Mouse (Mus musculus): Measurements from ENCODE around the gene Slc7a11.

Gene Slc7a11

DNA sequence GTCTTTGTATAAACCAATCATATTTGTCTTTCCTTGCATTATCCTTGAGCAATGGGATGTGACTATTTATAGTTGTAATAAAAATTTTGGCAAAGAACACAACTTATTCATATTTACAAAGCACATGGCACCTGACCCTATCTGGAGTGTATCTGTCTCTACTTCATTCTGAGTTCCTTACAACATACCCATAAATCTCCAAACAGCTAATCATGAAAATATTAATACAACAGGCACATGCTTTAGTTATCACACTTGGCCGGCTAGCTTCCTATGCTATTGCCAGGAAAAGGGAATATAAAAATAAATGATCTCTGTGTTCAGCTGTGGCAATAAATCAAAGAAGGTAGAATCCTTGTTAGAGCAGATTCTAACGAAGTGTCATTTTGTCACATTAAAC, 257.5 kb downstream of the Slc7a11 start:
- no peak for DNase-seq (ENCODE audit: low spot score in 2 of 2)

DNA sequence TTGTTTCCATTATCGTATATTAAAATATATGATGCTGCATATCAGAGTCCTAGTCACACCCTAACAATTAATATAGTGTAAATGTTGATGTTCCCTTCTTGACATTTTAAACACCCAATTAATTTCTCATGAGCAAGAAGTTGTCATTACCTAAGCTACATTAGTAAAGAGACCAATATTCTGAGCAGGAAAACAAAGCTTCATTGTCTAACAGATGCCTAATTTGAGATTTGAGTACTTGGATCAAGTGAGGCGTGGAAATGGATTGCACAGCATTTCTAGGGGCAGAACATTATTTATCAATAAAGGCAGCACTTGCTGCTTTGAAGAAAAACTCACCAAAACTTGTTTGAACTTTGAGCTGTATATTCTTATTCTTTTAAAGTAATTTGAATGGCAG, 282.7 kb downstream of the Slc7a11 start:
- no peak for DNase-seq (ENCODE audit: low spot score in 2 of 2)

DNA sequence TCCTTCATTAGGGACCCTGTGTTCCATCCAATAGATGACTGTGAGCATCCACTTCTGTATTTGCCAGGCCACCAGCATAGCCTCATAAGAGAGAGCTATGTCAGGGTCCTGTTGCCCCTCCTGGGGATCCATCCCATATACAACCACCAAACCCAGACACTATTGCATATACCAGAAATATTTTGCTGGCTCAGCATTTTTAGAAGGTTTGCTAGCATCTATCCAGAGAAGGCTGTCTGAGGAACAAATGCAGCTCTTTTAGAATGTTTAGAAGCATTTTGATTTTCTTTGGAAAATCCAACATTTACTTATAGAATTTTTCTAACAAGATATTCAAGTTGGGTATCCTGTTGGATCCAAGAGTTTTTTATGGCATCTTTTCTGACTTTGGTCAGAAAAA, 299.3 kb downstream of the Slc7a11 start:
- no peak for DNase-seq (ENCODE audit: low spot score in 2 of 2)

DNA sequence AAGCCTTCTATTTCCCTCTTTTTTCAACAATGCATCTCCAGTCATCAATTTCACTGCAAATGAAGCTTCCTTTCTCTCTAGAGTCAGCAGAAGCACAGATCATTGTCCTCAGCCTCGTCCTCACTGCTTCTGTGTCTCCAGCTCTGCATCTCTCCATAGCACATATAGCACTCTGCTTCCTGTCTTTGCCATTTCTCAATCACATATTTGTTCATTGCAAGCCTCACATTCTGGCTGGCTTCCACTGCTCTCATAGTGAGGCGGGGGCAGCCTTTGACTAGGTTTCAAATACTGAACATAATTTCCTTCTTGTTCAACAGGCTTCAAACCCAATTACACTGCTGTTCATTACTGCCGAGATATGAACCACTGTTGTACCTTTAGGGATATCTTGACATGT, 305.1 kb downstream of the Slc7a11 start:
- DNase-seq (ENCODE audit: low spot score in 2 of 2), result no peak

GRCm38 (mm10) chr3:50132204-50132603, 311.2 kb downstream of the Slc7a11 start:
- no peak for DNase-seq (ENCODE audit: low spot score in 2 of 2)

DNA sequence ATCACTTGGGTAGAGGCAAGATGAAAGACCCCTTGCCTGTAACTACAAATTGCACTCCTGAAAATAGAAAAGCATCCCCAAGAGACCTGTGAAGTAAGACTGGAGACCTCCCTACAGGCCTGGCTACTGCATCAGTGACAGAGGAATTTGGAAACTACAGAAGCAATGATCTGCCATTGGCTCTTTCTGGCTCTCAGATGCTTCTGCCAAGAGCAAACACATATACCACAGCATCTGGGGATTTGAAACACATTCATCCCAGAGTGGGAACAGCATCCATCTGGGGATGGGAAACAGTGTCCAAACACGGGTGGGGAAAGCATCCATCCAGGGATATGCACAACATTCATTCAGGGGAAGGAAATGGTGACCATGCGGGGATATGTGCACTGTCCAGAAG, 313.1 kb downstream of the Slc7a11 start:
- DNase-seq (ENCODE audit: low spot score in 2 of 2), result no peak

GRCm38 (mm10) chr3:50121001-50121400, 322.4 kb downstream of the Slc7a11 start:
- no peak for DNase-seq (ENCODE audit: low spot score in 2 of 2)

GRCm38 (mm10) chr3:50116266-50116665, 327.1 kb downstream of the Slc7a11 start:
- no peak for DNase-seq (ENCODE audit: low spot score in 2 of 2)

GRCm38 (mm10) chr3:50105509-50105908, 337.9 kb downstream of the Slc7a11 start:
- no peak for DNase-seq (ENCODE audit: low spot score in 2 of 2)

GRCm38 (mm10) chr3:50094404-50095092, 348.9 kb downstream of the Slc7a11 start:
- no peak for DNase-seq (ENCODE audit: low spot score in 2 of 2)

DNA sequence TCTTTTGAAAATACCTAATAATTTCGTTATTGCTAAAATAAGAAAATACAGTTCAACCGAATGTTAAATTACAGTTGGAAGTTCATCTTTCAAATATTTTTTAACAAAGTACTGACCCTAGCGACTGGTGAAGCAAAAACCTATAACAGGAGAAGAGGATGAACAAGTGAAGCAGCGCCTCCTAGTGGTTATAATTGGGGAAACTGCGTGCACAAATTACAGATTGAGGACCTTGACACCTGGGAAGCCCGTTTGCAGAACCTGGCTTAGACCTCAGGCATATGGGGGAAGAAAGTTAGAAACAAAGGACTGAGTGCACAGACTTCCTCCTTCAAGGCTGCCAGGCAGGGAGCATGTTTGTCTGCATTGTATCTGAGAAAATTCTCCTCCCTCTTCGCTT, 366.4 kb downstream of the Slc7a11 start:
- peak; percentile 5 to 16 for DNase-seq (ENCODE audit: low spot score in 2 of 2)

GRCm38 (mm10) chr3:50063396-50063795, 380.0 kb downstream of the Slc7a11 start:
- no peak for DNase-seq (ENCODE audit: low spot score in 2 of 2)

GRCm38 (mm10) chr3:50044666-50045065, 398.7 kb downstream of the Slc7a11 start:
- no peak for DNase-seq (ENCODE audit: low spot score in 2 of 2)

DNA sequence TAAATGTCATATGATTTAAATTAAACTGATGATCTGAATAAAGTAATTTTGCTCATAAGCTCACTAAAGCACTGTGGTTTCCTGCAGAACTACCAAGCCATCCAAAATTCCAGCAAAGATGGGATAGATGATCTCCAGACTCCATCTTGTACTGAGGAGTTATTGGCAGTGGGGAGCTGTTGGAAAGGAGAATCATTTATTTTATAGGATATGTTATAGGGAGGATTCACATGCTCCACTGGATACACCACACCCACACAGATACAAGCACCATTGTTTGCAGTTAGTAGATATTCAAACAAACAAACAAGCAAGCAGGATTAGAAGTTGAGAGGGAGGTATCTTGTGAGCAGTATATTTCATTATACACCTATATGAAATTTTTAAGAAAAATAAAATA, 399.3 kb downstream of the Slc7a11 start:
- no peak for DNase-seq (ENCODE audit: low spot score in 2 of 2)

DNA sequence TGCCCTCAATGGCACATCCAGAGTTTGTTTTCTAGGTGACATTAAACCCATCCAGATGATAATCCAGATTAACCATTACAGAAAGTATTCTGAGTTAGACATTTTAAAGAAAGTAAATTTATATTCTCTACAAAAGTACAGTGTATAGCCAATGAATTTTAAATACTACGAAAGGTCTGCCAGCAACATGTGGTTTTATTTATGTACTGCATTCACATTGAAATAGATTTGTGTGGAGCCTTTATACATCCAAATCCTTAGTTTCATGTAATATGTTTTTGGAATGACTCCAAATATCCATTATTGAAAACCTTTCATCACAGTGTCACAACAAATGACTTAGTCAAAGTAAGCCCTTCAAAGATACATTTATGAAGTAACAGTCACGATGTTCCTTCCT, 402.3 kb downstream of the Slc7a11 start:
- no peak for DNase-seq (ENCODE audit: low spot score in 2 of 2)

DNA sequence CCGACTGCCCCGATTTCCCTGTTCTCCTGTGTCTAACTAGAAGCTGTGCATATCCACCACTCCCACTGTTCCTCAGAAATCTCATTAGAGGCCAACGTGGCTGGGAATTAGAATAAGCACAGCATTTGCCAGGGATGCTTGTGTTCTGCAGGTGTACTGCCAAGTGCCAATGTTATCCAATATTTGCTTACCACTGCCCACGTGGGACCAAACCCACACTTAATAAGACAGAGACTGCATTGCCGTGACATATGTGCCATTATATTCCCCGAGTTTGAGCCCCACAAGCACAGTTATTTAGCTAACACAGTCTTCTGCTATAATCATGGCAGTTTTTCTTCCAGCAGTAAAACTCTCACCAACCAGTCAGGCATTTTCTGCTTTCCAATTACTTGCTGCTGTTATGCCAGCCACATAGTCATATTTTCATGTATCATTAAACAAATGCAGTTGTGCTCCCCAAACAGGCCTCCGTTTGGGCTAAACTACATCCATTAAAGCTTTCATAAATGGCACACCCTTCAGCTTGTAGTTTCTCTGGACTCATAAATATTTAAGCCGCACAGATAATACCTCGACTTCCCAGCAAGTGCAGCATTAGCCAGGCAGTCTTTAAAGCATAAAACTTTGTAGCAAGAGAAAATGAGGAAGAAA, 407.4 kb downstream of the Slc7a11 start:
- no peak for DNase-seq (ENCODE audit: low spot score in 2 of 2)

GRCm38 (mm10) chr3:50033325-50033724, 410.1 kb downstream of the Slc7a11 start:
- DNase-seq (ENCODE audit: low spot score in 2 of 2), result no peak

GRCm38 (mm10) chr3:50026039-50026438, 417.4 kb downstream of the Slc7a11 start:
- no peak for DNase-seq (ENCODE audit: low spot score in 2 of 2)

- DNase-seq (ENCODE audit: low spot score in 2 of 2), result peak in 1 of 2 experiments; percentile 28
These were observed 429.0 kb downstream of the Slc7a11 start for GRCm38 (mm10) chr3:50014396-50014795.

DNA sequence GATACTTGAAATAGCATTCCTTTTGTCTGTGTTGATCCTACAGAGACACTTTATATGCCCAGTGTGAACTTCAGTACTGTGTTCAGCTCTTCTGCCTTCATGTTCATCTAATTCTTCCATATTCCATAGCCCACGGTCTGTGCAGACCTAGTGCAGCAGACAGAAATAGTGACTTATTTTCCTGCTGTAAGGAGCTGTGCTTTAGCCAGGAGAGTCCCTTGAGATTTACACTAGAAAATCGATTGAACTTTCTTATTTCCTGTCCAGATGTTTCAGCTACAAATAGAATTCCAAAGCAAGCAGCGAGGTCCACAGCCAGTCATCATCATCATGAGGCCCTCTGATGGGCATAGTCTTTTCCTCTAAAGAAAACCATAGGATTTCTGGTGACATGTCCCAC, 431.4 kb downstream of the Slc7a11 start:
- DNase-seq (ENCODE audit: low spot score in 2 of 2), result no peak

- no peak for DNase-seq (ENCODE audit: low spot score in 2 of 2)
These were observed 439.3 kb downstream of the Slc7a11 start for GRCm38 (mm10) chr3:50003970-50004683.

DNA sequence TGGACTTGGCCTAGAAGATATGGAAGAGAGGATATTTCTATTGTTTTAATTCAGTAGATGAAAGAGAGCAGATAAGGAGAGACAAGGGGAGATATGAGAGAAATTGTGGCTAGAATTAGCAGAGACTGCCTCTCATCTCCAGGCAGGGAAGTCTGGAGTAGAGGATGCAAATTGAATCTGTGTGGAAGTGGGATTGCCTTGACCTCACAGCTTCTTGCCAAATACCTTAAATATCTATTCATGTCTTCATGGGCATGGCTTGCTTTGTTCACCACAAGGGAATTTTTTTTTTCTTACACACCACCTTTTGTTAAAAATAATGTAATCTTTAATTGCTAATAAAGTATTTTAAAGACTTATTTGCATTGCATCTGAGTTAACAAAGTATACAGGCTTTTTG, 441.3 kb downstream of the Slc7a11 start:
- no peak for DNase-seq (ENCODE audit: low spot score in 2 of 2)

DNA sequence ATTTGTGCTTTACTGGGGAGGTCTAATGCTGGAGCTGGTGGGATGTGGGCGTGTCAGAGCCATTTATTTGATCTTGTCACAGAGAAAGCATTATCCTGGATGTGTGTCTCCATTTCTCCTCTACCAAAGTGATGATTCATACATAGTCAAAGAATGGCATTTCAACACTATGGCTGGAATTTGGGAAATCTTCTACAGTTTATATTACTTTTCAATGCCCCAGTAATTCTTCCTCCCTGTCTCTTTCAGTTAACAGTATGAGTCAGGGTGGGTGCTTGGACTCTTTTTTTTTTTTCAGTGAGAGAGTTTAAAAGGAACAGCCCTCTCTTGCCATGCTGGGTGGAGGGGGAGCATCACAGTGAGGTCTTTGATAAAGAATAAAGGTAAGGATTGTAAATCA, 441.8 kb downstream of the Slc7a11 start:
- DNase-seq (ENCODE audit: low spot score in 2 of 2), result no peak
